Mouse (Mus musculus) bone marrow, adult 2 months (tissue): ENCODE measurements around the gene Lrtm2.

Experiments used
- CTCF ChIP-seq: fragments of 200-500 bp; IDR thresholded peaks from 2 replicates; pipeline ENCODE4 v1.5.1; 2011; ENCODE audit warnings: low read length, control low read depth; ENCODE audit not compliant: control insufficient read depth, insufficient read depth
- POLR2A ChIP-seq: fragments of 200-500 bp; IDR thresholded peaks from 2 replicates; pipeline ENCODE4 v1.6.1; 2011; ENCODE audit warnings: low read depth, mild to moderate bottlenecking, control low read depth, low read length, borderline replicate concordance; ENCODE audit not compliant: control insufficient read depth

DNA sequence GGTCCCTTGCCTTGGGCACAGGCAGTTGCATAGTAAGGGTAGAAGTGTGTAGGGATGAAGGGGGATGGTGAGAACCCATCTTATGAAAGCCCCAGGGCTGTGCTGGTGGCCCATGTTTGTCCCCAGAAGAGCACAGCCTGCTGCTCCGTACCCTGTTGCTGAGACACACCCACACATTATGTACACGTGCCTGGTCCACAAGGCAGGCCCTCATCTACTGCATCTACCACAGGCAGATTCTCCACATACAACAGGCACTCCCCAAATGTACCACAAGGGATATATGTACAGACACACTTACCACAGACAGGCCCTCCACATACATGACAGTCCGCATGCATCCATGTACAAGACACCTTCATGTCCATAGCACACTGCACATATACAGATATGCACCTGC, 6.7 kb upstream of the Lrtm2 start:
- TF ChIP-seq CTCF (no peak), POLR2A (no peak)
